Mouse (Mus musculus) hindbrain, embryonic 12.5 days (tissue): ENCODE measurements around the gene Trim69. TPM values are rescaled to one million over a fixed set of nuclear protein-coding genes. Genes with fewer than 3 reads are reported as not detected.

ENCODE experiments used
- polyA plus RNA-seq: library from polyadenylated mRNA; unstranded; fragments of >200 nt; fragmentation: Nextera tagmentation; extraction: Ambion mirVana; gene quantifications from 2 replicates; pipeline ENCODE4 v1.2.1, GENCODE M21; 2016

Trim69 gene
- polyA plus RNA-seq, 1 experiment from 2014 or later = not detected

Other genes with a start within 250 kb of the Trim69 start
- gene Ctdspl2, start 204.7 kb upstream of the Trim69 start, polyA plus RNA-seq = 56.1 and 57.7 TPM in 2 replicates
- 0.40 and 0.60 TPM in 2 replicates for gene Mageb3, start 204.6 kb upstream of the Trim69 start, polyA plus RNA-seq
- gene Eif3j1, start 132.2 kb upstream of the Trim69 start, polyA plus RNA-seq = 12.6 and 13.4 TPM in 2 replicates
- 13.6 and 14.2 TPM in 2 replicates for gene Spg11, start 42.3 kb upstream of the Trim69 start, polyA plus RNA-seq
- gene B2m, start 13.0 kb upstream of the Trim69 start, polyA plus RNA-seq = 134 and 143 TPM in 2 replicates
- not detected in 2 replicates for gene Patl2, start 25.5 kb downstream of the Trim69 start, polyA plus RNA-seq
- gene Terb2, start 25.6 kb downstream of the Trim69 start, polyA plus RNA-seq = not detected in 2 replicates
- gene Sord, start 74.0 kb downstream of the Trim69 start, polyA plus RNA-seq = 19.3 and 20.0 TPM in 2 replicates
- gene Duox2, start 137.7 kb downstream of the Trim69 start, polyA plus RNA-seq = not detected in 2 replicates
- gene Duoxa2, start 138.2 kb downstream of the Trim69 start, polyA plus RNA-seq = not detected in 2 replicates
- 0.32 TPM in 1 of 2 replicates, not detected in the other for gene Duoxa1, start 153.0 kb downstream of the Trim69 start, polyA plus RNA-seq
- gene Duox1, start 155.0 kb downstream of the Trim69 start, polyA plus RNA-seq = 0.08 and 0.10 TPM in 2 replicates
- gene Shf, start 208.5 kb downstream of the Trim69 start, polyA plus RNA-seq = 9.1 and 10.7 TPM in 2 replicates